Mouse (Mus musculus): ENCODE results near the gene Pgam5. TPM values are rescaled to one million over a fixed set of nuclear protein-coding genes. Genes with fewer than 3 reads are reported as not detected.

Pgam5 gene
- polyA plus RNA-seq, 1 experiment = 51.8 TPM

GRCm38 (mm10) chr5:110230780-110231461, 38.8 kb downstream of the Pgam5 start, which contains the start of gene Ankle2:
Ankle2 (plus strand) TSS chr5:110231004.
- DNase-seq (ENCODE audit: extremely low spot score in 1 of 2, low spot score in 1 of 2) = peak; percentile 74 to 94

- no peak for DNase-seq (ENCODE audit: extremely low spot score in 1 of 2, low spot score in 1 of 2)
Measured at GRCm38 (mm10) chr5:110230401-110230779, 39.3 kb downstream of the Pgam5 start.

- DNase-seq (ENCODE audit: extremely low spot score in 1 of 2, low spot score in 1 of 2) = no peak
Measured at GRCm38 (mm10) chr5:110227336-110227883, 42.3 kb downstream of the Pgam5 start.

GRCm38 (mm10) chr5:110225056-110225455, 44.7 kb downstream of the Pgam5 start:
- no peak for DNase-seq (ENCODE audit: extremely low spot score in 1 of 2, low spot score in 1 of 2)

GRCm38 (mm10) chr5:110222757-110223156, 47.0 kb downstream of the Pgam5 start:
- DNase-seq (ENCODE audit: extremely low spot score in 1 of 2, low spot score in 1 of 2) = no peak

- DNase-seq (ENCODE audit: extremely low spot score in 1 of 2, low spot score in 1 of 2) = no peak
Measured at GRCm38 (mm10) chr5:110220331-110220730, 49.4 kb downstream of the Pgam5 start.

GRCm38 (mm10) chr5:110216780-110217179, 52.9 kb downstream of the Pgam5 start:
- DNase-seq (ENCODE audit: extremely low spot score in 1 of 2, low spot score in 1 of 2) = no peak

GRCm38 (mm10) chr5:110211312-110211711, 58.4 kb downstream of the Pgam5 start:
- DNase-seq (ENCODE audit: extremely low spot score in 1 of 2, low spot score in 1 of 2) = no peak

Other genes with a start within 250 kb of the Pgam5 start
- 0.84 and 1.4 TPM in 2 replicates for gene Gm17655, start 197.4 kb downstream of the Pgam5 start, polyA plus RNA-seq (2012; rRNA removed)
- 0.90 and 1.2 TPM in 2 replicates for gene Gm35315, start 175.5 kb downstream of the Pgam5 start, polyA plus RNA-seq (2012; rRNA removed)
- gene Plcxd1, start 169.9 kb downstream of the Pgam5 start, polyA plus RNA-seq (2012; rRNA removed) = 14.3 and 17.5 TPM in 2 replicates
- gene Gtpbp6, start 161.7 kb downstream of the Pgam5 start, polyA plus RNA-seq (2012; rRNA removed) = 151 and 156 TPM in 2 replicates
- gene Zfp605, start 159.8 kb downstream of the Pgam5 start, polyA plus RNA-seq (2012; rRNA removed) = 6.9 and 8.6 TPM in 2 replicates
- gene Chfr, start 134.1 kb downstream of the Pgam5 start, polyA plus RNA-seq (2012; rRNA removed) = 78.1 and 83.8 TPM in 2 replicates
- 17.9 and 20.8 TPM in 2 replicates for gene Golga3, start 93.2 kb downstream of the Pgam5 start, polyA plus RNA-seq (2012; rRNA removed)
- 16.2 and 20.4 TPM in 2 replicates for gene Ankle2, start 38.9 kb downstream of the Pgam5 start, polyA plus RNA-seq (2012; rRNA removed)
- gene Pxmp2, start 16.3 kb upstream of the Pgam5 start, polyA plus RNA-seq (2012; rRNA removed) = 5.6 and 8.3 TPM in 2 replicates
- gene Pole, start 16.4 kb upstream of the Pgam5 start, polyA plus RNA-seq (2012; rRNA removed) = 1.6 and 1.7 TPM in 2 replicates
- 0.14 and 0.23 TPM in 2 replicates for gene P2rx2, start 73.3 kb upstream of the Pgam5 start, polyA plus RNA-seq (2012; rRNA removed)
- not detected in 2 replicates for gene Lrcol1, start 74.8 kb upstream of the Pgam5 start, polyA plus RNA-seq (2012; rRNA removed)
- gene Fbrsl1, start 178.6 kb upstream of the Pgam5 start, polyA plus RNA-seq (2012; rRNA removed) = 54.9 and 60.8 TPM in 2 replicates